Mouse (Mus musculus) hindbrain, embryonic 10.5 days (tissue): ENCODE data around the gene Mafg. TPM values are rescaled to one million over a fixed set of nuclear protein-coding genes. Genes with fewer than 3 reads are reported as not detected.

Experiments
- DNase-seq: peaks from one replicate; pipeline ENCODE4 v3.0.0-alpha.2; 2017; ENCODE audit warnings: low spot score
- H3K27ac ChIP-seq: fragments of 300-500 bp; sonication (generic); 2 replicates; pipeline ENCODE4 v1.5.1; 2016; ENCODE audit warnings: mild to moderate bottlenecking, moderate library complexity
- H3K27me3 ChIP-seq: fragments of 300-500 bp; sonication (generic); 2 replicates; pipeline ENCODE4 v1.6.1; 2016; ENCODE audit warnings: mild to moderate bottlenecking; ENCODE audit not compliant: poor library complexity, insufficient read depth, severe bottlenecking
- H3K36me3 ChIP-seq: fragments of 300-500 bp; sonication (generic); 2 replicates; pipeline ENCODE4 v1.6.1; 2016; ENCODE audit warnings: mild to moderate bottlenecking, moderate library complexity
- H3K4me1 ChIP-seq: fragments of 300-500 bp; sonication (generic); replicated peaks from 2 replicates; pipeline ENCODE4 v1.6.1; 2016; ENCODE audit warnings: mild to moderate bottlenecking
- H3K4me3 ChIP-seq: fragments of 300-500 bp; sonication (generic); 2 replicates; pipeline ENCODE4 v1.5.1; 2016; ENCODE audit warnings: mild to moderate bottlenecking, moderate library complexity
- H3K9me3 ChIP-seq: fragments of 300-500 bp; sonication (generic); 2 replicates; pipeline ENCODE4 v1.6.1; 2016; ENCODE audit warnings: mild to moderate bottlenecking, moderate library complexity
- WGBS: fragments of 180-500 bp; shearing (Covaris S2); methylation state at CpG from one replicate; pipeline ENCODE4 v1.1.7; 2016; 5-methylcytosine and 5-hydroxymethylcytosine counted together
- polyA plus RNA-seq: library from polyadenylated mRNA; unstranded; fragments of >200 nt; fragmentation: Nextera tagmentation; extraction: Ambion mirVana; gene quantifications from 2 replicates; pipeline ENCODE4 v1.2.1, GENCODE M21; 2016

Mafg gene
- polyA plus RNA-seq, 1 experiment from 2014 or later: 23.1 TPM

- peak overlapping the region; percentile 10 for H3K4me3 ChIP-seq
- 83% methylated on average over 7 of the region's 7 CpGs for WGBS
- DNase-seq: no peak
- no peaks in the 10 kb centered on the region for H3K9me3 ChIP-seq
- peaks cover 35% of the 10 kb centered on the region for H3K36me3 ChIP-seq
- no peaks in the 10 kb centered on the region for H3K27me3 ChIP-seq
- 0 out of 2 replicates have a peak overlapping the region, but pooled peaks have one; percentile 99 for H3K27ac ChIP-seq
- H3K4me1 ChIP-seq: peaks cover 50% of the 10 kb centered on the region
Measured at GRCm38 (mm10) chr11:120577211-120578023, 56.0 kb downstream of the Mafg start.

GRCm38 (mm10) chr11:120576365-120576981 is 56.9 kb downstream of the Mafg start:
- Histone ChIP-seq H3K4me1 (peaks cover 47% of the 10 kb centered on the region), H3K27me3 (no peaks in the 10 kb centered on the region), H3K36me3 (peaks cover 36% of the 10 kb centered on the region), H3K4me3 (peak overlapping the region; percentile 10; the same call in 1 of the 2 replicates), H3K9me3 (no peaks in the 10 kb centered on the region), H3K27ac (no peak overlapping the region)
- DNase-seq: no peak
- WGBS: 89% methylated on average over 3 of the region's 3 CpGs

GRCm38 (mm10) chr11:120575940-120576339 is 57.5 kb downstream of the Mafg start:
- H3K27me3 ChIP-seq: no peaks in the 10 kb centered on the region
- no peak for DNase-seq
- H3K4me1 ChIP-seq: peaks cover 51% of the 10 kb centered on the region
- no peaks in the 10 kb centered on the region for H3K9me3 ChIP-seq
- H3K36me3 ChIP-seq: peaks cover 42% of the 10 kb centered on the region
- H3K27ac ChIP-seq: no peak overlapping the region
- H3K4me3 ChIP-seq: no peak overlapping the region

Other genes starting within 250 kb of the Mafg start
- gene Nploc4, start 195.9 kb downstream of the Mafg start, polyA plus RNA-seq: 47.7 and 49.3 TPM in 2 replicates
- gene Tspan10, start 191.0 kb downstream of the Mafg start, polyA plus RNA-seq: 0.12 and 0.46 TPM in 2 replicates
- gene Pde6g, start 180.1 kb downstream of the Mafg start, polyA plus RNA-seq: 0.31 and 0.35 TPM in 2 replicates
- 12.5 and 13.2 TPM in 2 replicates for gene Oxld1, start 175.5 kb downstream of the Mafg start, polyA plus RNA-seq
- gene Ccdc137, start 175.5 kb downstream of the Mafg start, polyA plus RNA-seq: 34.4 and 37.3 TPM in 2 replicates
- gene Arl16, start 166.0 kb downstream of the Mafg start, polyA plus RNA-seq: 59.6 and 62.3 TPM in 2 replicates
- gene Mrpl12, start 149.0 kb downstream of the Mafg start, polyA plus RNA-seq: 171 and 186 TPM in 2 replicates
- gene Slc25a10, start 141.8 kb downstream of the Mafg start, polyA plus RNA-seq: 50.6 and 53.3 TPM in 2 replicates
- gene Gcgr, start 102.9 kb downstream of the Mafg start, polyA plus RNA-seq: 0.14 and 0.17 TPM in 2 replicates
- gene Mcrip1, start 83.9 kb downstream of the Mafg start, polyA plus RNA-seq: 219 and 261 TPM in 2 replicates
- 0.27 TPM in 1 of 2 replicates, not detected in the other for gene Ppp1r27, start 82.5 kb downstream of the Mafg start, polyA plus RNA-seq
- gene P4hb, start 60.3 kb downstream of the Mafg start, polyA plus RNA-seq: 519 and 570 TPM in 2 replicates
- 799 and 820 TPM in 2 replicates for gene Arhgdia, start 52.0 kb downstream of the Mafg start, polyA plus RNA-seq
- gene Alyref, start 35.2 kb downstream of the Mafg start, polyA plus RNA-seq: 607 and 643 TPM in 2 replicates
- gene Anapc11, start 35.2 kb downstream of the Mafg start, polyA plus RNA-seq: 237 TPM in 2 replicates
- gene Npb, start 25.1 kb downstream of the Mafg start, polyA plus RNA-seq: 0.34 and 0.63 TPM in 2 replicates
- gene Pcyt2, start 15.7 kb downstream of the Mafg start, polyA plus RNA-seq: 139 and 160 TPM in 2 replicates
- 37.0 and 42.4 TPM in 2 replicates for gene Sirt7, start 8.4 kb downstream of the Mafg start, polyA plus RNA-seq
- 37.6 and 38.7 TPM in 2 replicates for gene Pycr1, start 10.2 kb upstream of the Mafg start, polyA plus RNA-seq
- not detected in 2 replicates for gene Myadml2, start 14.6 kb upstream of the Mafg start, polyA plus RNA-seq
- 2.3 and 4.3 TPM in 2 replicates for gene Notum, start 27.6 kb upstream of the Mafg start, polyA plus RNA-seq
- gene Aspscr1, start 39.4 kb upstream of the Mafg start, polyA plus RNA-seq: 147 and 178 TPM in 2 replicates
- 129 and 137 TPM in 2 replicates for gene Cenpx, start 80.1 kb upstream of the Mafg start, polyA plus RNA-seq
- gene Lrrc45, start 80.3 kb upstream of the Mafg start, polyA plus RNA-seq: 55.8 and 57.7 TPM in 2 replicates
- 31.0 and 58.2 TPM in 2 replicates for gene Rac3, start 87.9 kb upstream of the Mafg start, polyA plus RNA-seq
- 17.9 and 19.8 TPM in 2 replicates for gene Dcxr, start 93.7 kb upstream of the Mafg start, polyA plus RNA-seq
- 1.6 and 2.1 TPM in 2 replicates for gene Cbr2, start 98.5 kb upstream of the Mafg start, polyA plus RNA-seq
- gene Hmga1b, start 129.2 kb upstream of the Mafg start, polyA plus RNA-seq: 8.9 and 12.2 TPM in 2 replicates
- gene Rfng, start 150.6 kb upstream of the Mafg start, polyA plus RNA-seq: 46.4 and 63.7 TPM in 2 replicates
- 276 and 285 TPM in 2 replicates for gene Gps1, start 150.7 kb upstream of the Mafg start, polyA plus RNA-seq
- 95.4 and 97.1 TPM in 2 replicates for gene Dus1l, start 162.8 kb upstream of the Mafg start, polyA plus RNA-seq
- gene Fasn, start 190.9 kb upstream of the Mafg start, polyA plus RNA-seq: 131 TPM in 2 replicates